Mouse (Mus musculus) lung, postnatal 10 days (tissue): ENCODE results near the gene Atp6v1d.

Experiments used
- DNase-seq: peaks from one replicate; pipeline ENCODE4 v3.0.0; 2021

Gene Atp6v1d

DNA sequence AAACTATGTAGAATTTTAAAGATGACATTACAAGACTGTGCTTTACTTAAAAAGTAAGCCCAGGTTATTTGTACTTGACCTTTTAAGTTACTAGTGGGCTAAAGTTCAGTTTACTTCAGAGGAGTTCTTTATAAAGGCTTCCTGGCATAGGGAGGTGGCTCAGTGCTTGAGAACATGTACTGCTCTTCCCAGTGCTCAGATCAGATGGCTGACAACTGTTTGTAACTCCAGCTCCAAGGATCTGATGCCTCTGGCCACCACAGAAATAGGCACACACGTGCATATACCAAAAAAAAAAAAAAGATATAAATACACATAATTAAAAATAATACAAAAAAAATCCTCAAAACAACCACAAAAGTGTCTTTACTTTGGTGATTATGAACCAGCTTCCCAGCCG, 70.6 kb downstream of the Atp6v1d start:
- DNase-seq = no peak
